Mouse (Mus musculus): ENCODE results near the gene Eipr1. TPM values are rescaled to one million over a fixed set of nuclear protein-coding genes. Genes with fewer than 3 reads are reported as not detected.
A peak's percentile ranks its signal among the peaks of the same experiment; 100 is the strongest.

Eipr1 gene
- total and polyA plus RNA-seq, 3 experiments, result 33.3 to 35.4 (median 34.4) TPM

DNA sequence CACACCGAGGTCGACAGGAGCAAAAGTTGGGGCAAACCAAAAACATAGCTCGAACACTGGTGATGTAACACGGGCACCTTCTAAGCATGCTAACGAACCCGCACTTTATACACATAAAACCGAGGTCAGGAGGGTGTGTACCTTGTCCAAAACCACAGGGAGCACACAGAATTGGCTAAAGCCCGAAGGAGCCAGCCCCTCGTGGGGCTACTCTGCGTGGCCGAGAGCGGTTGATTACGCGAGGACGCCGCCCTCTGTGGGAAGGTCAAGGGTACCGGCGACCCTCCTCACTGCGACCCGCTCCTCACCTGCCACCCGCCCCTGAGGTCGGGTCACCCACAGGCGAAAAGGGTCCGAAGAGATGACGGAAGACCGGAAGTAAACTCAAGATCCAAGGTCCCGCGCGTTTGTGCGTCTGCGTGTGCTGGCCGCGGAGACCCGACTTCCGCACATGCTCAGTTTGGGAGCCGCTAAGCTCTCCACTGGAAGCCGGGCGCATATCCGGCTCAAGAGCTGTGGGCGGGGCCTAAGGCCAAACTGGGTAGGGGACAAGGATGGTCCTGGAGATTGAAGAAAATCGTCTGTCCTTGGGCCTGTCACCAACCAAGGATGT, 1.5 kb upstream of the Eipr1 start, which contains the start of gene Trappc12:
Gene Trappc12 (minus strand): TSS at position 452 of the 613 bp plus-strand sequence.
- dilution Hi-C loops (cut with MboI; ENCODE audit: extremely low pct_ligation_motif_present, extremely low pct_unique_long_range_greater_than_20kb, low sequenced_read_pairs) (no loop called here), in situ Hi-C loops (cut with MboI; ENCODE audit: low pct_ligation_motif_present, low pct_unique_long_range_greater_than_20kb, low sequenced_read_pairs) (no loop called here)
- peak; percentile 95 for DNase-seq (ENCODE audit: extremely low read depth)
- peak within 1 kb of the TSS; percentile 88 for H3K4me2 ChIP-seq (ENCODE audit: insufficient read depth, low read depth, poor library complexity, severe bottlenecking)
- no peak for TF ChIP-seq SMC3 (IDR thresholded peaks at IDR 0.05; ENCODE audit: low read depth, low read length)
- peak; percentile 95 for TF ChIP-seq ELF1 (IDR thresholded peaks at IDR 0.05; ENCODE audit: low read depth, low read length)
- peak; percentile 76 for TF ChIP-seq POLR2A (IDR thresholded peaks at IDR 0.05; ENCODE audit: low read depth, low read length)
- TF ChIP-seq ZNF384 (IDR thresholded peaks at IDR 0.05; ENCODE audit: low read depth, low read length), result no peak
- no peak for TF ChIP-seq TBP (conservative IDR thresholded peaks at IDR 0.05; ENCODE audit: low read depth, low read length)
- TF ChIP-seq USF2 (conservative IDR thresholded peaks at IDR 0.05; ENCODE audit: low read depth, low read length), result no peak
- no peak for TF ChIP-seq EP300 (IDR thresholded peaks at IDR 0.05; ENCODE audit: low read length)
- no peak for TF ChIP-seq MAFK (IDR thresholded peaks at IDR 0.05; ENCODE audit: insufficient replicate concordance, low read length)
- TF ChIP-seq CTCF (conservative IDR thresholded peaks at IDR 0.05 in 1 of 2, IDR thresholded peaks at IDR 0.05 in 1 of 2; ENCODE audit: low read depth in 2 of 2, low read length in 2 of 2), result no peak
- TF ChIP-seq SIN3A (IDR thresholded peaks at IDR 0.05; ENCODE audit: low read length), result peak; percentile 83
- no peak for TF ChIP-seq JUND (conservative IDR thresholded peaks at IDR 0.05; ENCODE audit: low read depth, low read length)
- TF ChIP-seq E2F4 (IDR thresholded peaks at IDR 0.05; ENCODE audit: insufficient replicate concordance, low read depth, low read length), result no peak
- peak; percentile 60; the same call in 1 of the 2 replicates for TF ChIP-seq POLR2AphosphoS2 (IDR thresholded peaks at IDR 0.05; ENCODE audit: low read depth, low read length)
- peak; percentile 90 for TF ChIP-seq NRF1 (IDR thresholded peaks at IDR 0.05; ENCODE audit: low read depth, low read length)
- TF ChIP-seq ETS1 (conservative IDR thresholded peaks at IDR 0.05; ENCODE audit: low read depth, low read length), result no peak
- TF ChIP-seq RAD21 (IDR thresholded peaks at IDR 0.05; ENCODE audit: low read depth, low read length), result no peak
- no peak for TF ChIP-seq IRF4 (IDR thresholded peaks at IDR 0.05; ENCODE audit: low read depth, low read length)
- TF ChIP-seq CHD2 (IDR thresholded peaks at IDR 0.05; ENCODE audit: low read length), result peak; percentile 49; the same call in 1 of the 2 replicates
- peak; percentile 81 for TF ChIP-seq HCFC1 (IDR thresholded peaks at IDR 0.05; ENCODE audit: low read depth, low read length)
- no peak for TF ChIP-seq MYC (IDR thresholded peaks at IDR 0.05; ENCODE audit: low read depth, low read length)
- 0 out of 2 replicates have a peak, but pooled peaks have one; percentile 61 for TF ChIP-seq KAT2A (IDR thresholded peaks at IDR 0.05; ENCODE audit: insufficient replicate concordance, low read length)
- 0 out of 2 replicates have a peak, but pooled peaks have one; percentile 42 for TF ChIP-seq ZMIZ1 (IDR thresholded peaks at IDR 0.05; ENCODE audit: low read depth, low read length)
- TF ChIP-seq UBTF (IDR thresholded peaks at IDR 0.05; ENCODE audit: low read depth, low read length), result no peak
- no peak for TF ChIP-seq ZKSCAN1 (IDR thresholded peaks at IDR 0.05; ENCODE audit: borderline replicate concordance, low read depth, low read length)
- TF ChIP-seq USF1 (IDR thresholded peaks at IDR 0.05; ENCODE audit: low read depth, low read length), result no peak
- peak; percentile 72; the same call in 1 of the 2 replicates for TF ChIP-seq MXI1 (IDR thresholded peaks at IDR 0.05; ENCODE audit: low read depth, low read length)
- TF ChIP-seq NELFE (IDR thresholded peaks at IDR 0.05; ENCODE audit: low read depth, low read length), result peak; percentile 82
- TF ChIP-seq CHD1 (IDR thresholded peaks at IDR 0.05; ENCODE audit: low read depth, low read length), result no peak; the same call in 1 of the 2 replicates
- TF ChIP-seq BHLHE40 (IDR thresholded peaks at IDR 0.05; ENCODE audit: low read depth, low read length), result no peak
- no peak for TF ChIP-seq JUN (IDR thresholded peaks at IDR 0.05; ENCODE audit: insufficient read depth, low read depth, low read length)
- TF ChIP-seq MEF2A (IDR thresholded peaks at IDR 0.05; ENCODE audit: borderline replicate concordance, low read depth, low read length), result no peak
- peak; percentile 66 for TF ChIP-seq MAX (IDR thresholded peaks at IDR 0.05; ENCODE audit: low read length)
- no peak for TF ChIP-seq ZC3H11A (IDR thresholded peaks at IDR 0.05; ENCODE audit: low read depth, low read length)
- 0 out of 2 replicates have a peak, but pooled peaks have one; percentile 36 for TF ChIP-seq TCF12 (IDR thresholded peaks at IDR 0.05; ENCODE audit: low read depth, low read length)
- no peak for TF ChIP-seq MAZ (IDR thresholded peaks at IDR 0.05; ENCODE audit: low read depth, low read length)
- no peak for TF ChIP-seq GABPA (IDR thresholded peaks at IDR 0.05; ENCODE audit: insufficient replicate concordance, low read depth, low read length)
- peaks cover 15 to 51% of the 10 kb centered on the region in 2 experiments for H3K4me1 ChIP-seq (ENCODE audit: control insufficient read depth in 1 of 2, insufficient read depth in 2 of 2)
- H3K9me3 ChIP-seq (replicated peaks; ENCODE audit: low read length), result no peaks in the 10 kb centered on the region
- no peaks in the 10 kb centered on the region for H3K27me3 ChIP-seq (replicated peaks)
- H3K36me3 ChIP-seq (replicated peaks in 1 of 2; ENCODE audit: control insufficient read depth in 1 of 2, insufficient read depth in 1 of 2, low read length in 1 of 2), result peaks cover 19 to 37% of the 10 kb centered on the region in 2 experiments
- peaks cover 41% of the 10 kb centered on the region for H3K79me2 ChIP-seq (replicated peaks; ENCODE audit: control insufficient read depth, extremely low read depth, insufficient read depth, poor library complexity, severe bottlenecking)
- peak within 1 kb of the TSS; percentile 90 for H3K9ac ChIP-seq (ENCODE audit: insufficient read depth, low read depth)
- H3K4me3 ChIP-seq (replicated peaks in 1 of 3; ENCODE audit: low read depth in 2 of 3, low read length in 2 of 3, poor library complexity in 1 of 3), result peak within 1 kb of the TSS; percentile 69 to 84 (median 77)
- H3K27ac ChIP-seq (ENCODE audit: insufficient read depth, low read depth), result peak within 1 kb of the TSS; percentile 5

Data from CH12.LX (cell line).